Mouse (Mus musculus): Measurements from ENCODE around the gene Plxdc1.

GRCm38 (mm10) chr11:97985727-97986677, at the start of gene Plxdc1:
- TF ChIP-seq EP300 (IDR thresholded peaks at IDR 0.05; ENCODE audit: insufficient read depth, low read depth, low read length) (no peak), POLR2A (IDR thresholded peaks at IDR 0.05; ENCODE audit: insufficient read depth, low read length) (no peak)
